Mouse (Mus musculus) forebrain, embryonic 12.5 days (tissue): ENCODE measurements around the gene Asxl1. TPM values are rescaled to one million over a fixed set of nuclear protein-coding genes. Genes with fewer than 3 reads are reported as not detected.

Experiments used
- ATAC-seq: fragments of 200-750 bp; cut with Nextera tagmentation; 2 replicates; pipeline ENCODE4 v1.8.0; 2017; ENCODE audit warnings: moderate TSS enrichment; ENCODE audit not compliant: low FRiP score
- H3K27ac ChIP-seq: fragments of 300-500 bp; sonication (generic); 2 replicates; pipeline ENCODE4 v1.5.1; 2016; ENCODE audit warnings: mild to moderate bottlenecking
- H3K27me3 ChIP-seq: fragments of 300-500 bp; sonication (generic); 2 replicates; pipeline ENCODE4 v1.6.1; 2016; ENCODE audit warnings: mild to moderate bottlenecking
- H3K36me3 ChIP-seq: fragments of 300-500 bp; sonication (generic); replicated peaks from 2 replicates; pipeline ENCODE4 v1.6.1; 2016; ENCODE audit warnings: mild to moderate bottlenecking
- H3K4me1 ChIP-seq: fragments of 300-500 bp; sonication (generic); 2 replicates; pipeline ENCODE4 v1.6.1; 2016
- H3K4me2 ChIP-seq: fragments of 300-500 bp; sonication (generic); 2 replicates; pipeline ENCODE4 v1.6.1; 2016; ENCODE audit warnings: mild to moderate bottlenecking, moderate library complexity
- H3K4me3 ChIP-seq: fragments of 300-500 bp; sonication (generic); replicated peaks from 2 replicates; pipeline ENCODE4 v1.5.1; 2016; ENCODE audit warnings: mild to moderate bottlenecking
- H3K9ac ChIP-seq: fragments of 300-500 bp; sonication (generic); 2 replicates; pipeline ENCODE4 v1.6.1; 2016; ENCODE audit warnings: mild to moderate bottlenecking
- H3K9me3 ChIP-seq: fragments of 300-500 bp; sonication (generic); 2 replicates; pipeline ENCODE4 v1.6.1; 2016
- WGBS: fragments of 180-500 bp; shearing (Covaris S2); methylation state at CpG from one replicate; pipeline ENCODE4 v1.1.7; 2016; 5-methylcytosine and 5-hydroxymethylcytosine counted together
- polyA plus RNA-seq: library from polyadenylated mRNA; unstranded; fragments of >200 nt; fragmentation: Nextera tagmentation; extraction: Ambion mirVana; gene quantifications from 2 replicates; pipeline ENCODE4 v1.2.1, GENCODE M21; 2016

Gene Asxl1
- polyA plus RNA-seq, 1 experiment from 2014 or later = 19.3 TPM

GRCm38 (mm10) chr2:153397790-153398515 lies 52.3 kb downstream of the Asxl1 start:
- Histone ChIP-seq H3K36me3 (peaks cover 97% of the 10 kb centered on the region), H3K9ac (no peak overlapping the region), H3K9me3 (no peaks in the 10 kb centered on the region), H3K27ac (no peak overlapping the region), H3K4me1 (no peaks in the 10 kb centered on the region), H3K27me3 (no peaks in the 10 kb centered on the region), H3K4me2 (no peak overlapping the region), H3K4me3 (no peak overlapping the region)
- no peak for ATAC-seq
- 95% methylated on average over 11 of the region's 11 CpGs for WGBS

- peaks cover 86% of the 10 kb centered on the region for H3K36me3 ChIP-seq
- no peaks in the 10 kb centered on the region for H3K9me3 ChIP-seq
- H3K9ac ChIP-seq = no peak overlapping the region
- no peak overlapping the region for H3K4me2 ChIP-seq
- no peak overlapping the region for H3K4me3 ChIP-seq
- no peak overlapping the region for H3K27ac ChIP-seq
- ATAC-seq = no peak
- no peaks in the 10 kb centered on the region for H3K27me3 ChIP-seq
- 86% methylated on average over 15 of the region's 15 CpGs for WGBS
- no peaks in the 10 kb centered on the region for H3K4me1 ChIP-seq
Observed at GRCm38 (mm10) chr2:153399166-153399565, 53.5 kb downstream of the Asxl1 start.

GRCm38 (mm10) chr2:153404062-153404461 lies 58.4 kb downstream of the Asxl1 start:
- 91% methylated on average over 3 of the region's 3 CpGs for WGBS
- Histone ChIP-seq H3K4me3 (no peak overlapping the region), H3K4me1 (no peaks in the 10 kb centered on the region), H3K9me3 (no peaks in the 10 kb centered on the region), H3K4me2 (no peak overlapping the region), H3K27ac (no peak overlapping the region), H3K27me3 (no peaks in the 10 kb centered on the region), H3K9ac (no peak overlapping the region), H3K36me3 (peaks cover 68% of the 10 kb centered on the region)
- no peak for ATAC-seq

GRCm38 (mm10) chr2:153404882-153405281 lies 59.3 kb downstream of the Asxl1 start:
- H3K9me3 ChIP-seq = no peaks in the 10 kb centered on the region
- WGBS = 91% methylated on average over 3 of the region's 3 CpGs
- H3K4me3 ChIP-seq = no peak overlapping the region
- ATAC-seq = no peak
- H3K27me3 ChIP-seq = no peaks in the 10 kb centered on the region
- H3K27ac ChIP-seq = no peak overlapping the region
- no peaks in the 10 kb centered on the region for H3K4me1 ChIP-seq
- no peak overlapping the region for H3K9ac ChIP-seq
- H3K36me3 ChIP-seq = peaks cover 68% of the 10 kb centered on the region
- no peak overlapping the region for H3K4me2 ChIP-seq

- H3K4me3 ChIP-seq = no peak overlapping the region
- peaks cover 68% of the 10 kb centered on the region for H3K36me3 ChIP-seq
- H3K4me2 ChIP-seq = no peak overlapping the region
- no peaks in the 10 kb centered on the region for H3K4me1 ChIP-seq
- H3K9me3 ChIP-seq = no peaks in the 10 kb centered on the region
- ATAC-seq = no peak
- 82% methylated on average over 6 of the region's 6 CpGs for WGBS
- no peak overlapping the region for H3K9ac ChIP-seq
- no peak overlapping the region; the same call in 1 of the 2 replicates for H3K27ac ChIP-seq
- H3K27me3 ChIP-seq = no peaks in the 10 kb centered on the region
Observed at GRCm38 (mm10) chr2:153406882-153407281, 61.3 kb downstream of the Asxl1 start.

GRCm38 (mm10) chr2:153408971-153409370 lies 63.3 kb downstream of the Asxl1 start:
- no peak for ATAC-seq
- Histone ChIP-seq H3K4me1 (no peaks in the 10 kb centered on the region), H3K27me3 (no peaks in the 10 kb centered on the region), H3K9me3 (no peaks in the 10 kb centered on the region), H3K9ac (no peak overlapping the region), H3K4me3 (no peak overlapping the region), H3K4me2 (no peak overlapping the region), H3K27ac (peak overlapping the region; percentile 20; the same call in 1 of the 2 replicates), H3K36me3 (peaks cover 78% of the 10 kb centered on the region)
- WGBS = 94% methylated on average over 3 of the region's 3 CpGs

- no peak for ATAC-seq
- no peaks in the 10 kb centered on the region for H3K9me3 ChIP-seq
- H3K27ac ChIP-seq = no peak overlapping the region
- H3K4me2 ChIP-seq = no peak overlapping the region
- no peak overlapping the region for H3K4me3 ChIP-seq
- H3K9ac ChIP-seq = no peak overlapping the region
- H3K4me1 ChIP-seq = no peaks in the 10 kb centered on the region
- 83% methylated on average over 9 of the region's 9 CpGs for WGBS
- no peaks in the 10 kb centered on the region for H3K27me3 ChIP-seq
- peaks cover 84% of the 10 kb centered on the region for H3K36me3 ChIP-seq
Observed at GRCm38 (mm10) chr2:153411557-153411956, 65.9 kb downstream of the Asxl1 start.

- no peak overlapping the region for H3K4me3 ChIP-seq
- H3K4me2 ChIP-seq = no peak overlapping the region
- 67% methylated on average over 6 of the region's 6 CpGs for WGBS
- H3K9ac ChIP-seq = no peak overlapping the region
- H3K4me1 ChIP-seq = no peaks in the 10 kb centered on the region
- no peaks in the 10 kb centered on the region for H3K9me3 ChIP-seq
- no peaks in the 10 kb centered on the region for H3K27me3 ChIP-seq
- H3K27ac ChIP-seq = no peak overlapping the region
- no peak for ATAC-seq
- peaks cover 90% of the 10 kb centered on the region for H3K36me3 ChIP-seq
Observed at GRCm38 (mm10) chr2:153412563-153412962, 66.9 kb downstream of the Asxl1 start.

- peaks cover 93% of the 10 kb centered on the region for H3K36me3 ChIP-seq
- no peaks in the 10 kb centered on the region for H3K27me3 ChIP-seq
- no peak for ATAC-seq
- no peaks in the 10 kb centered on the region for H3K4me1 ChIP-seq
- H3K4me3 ChIP-seq = no peak overlapping the region
- H3K9ac ChIP-seq = no peak overlapping the region
- H3K27ac ChIP-seq = 0 out of 2 replicates have a peak overlapping the region, but pooled peaks have one; percentile 11
- WGBS = 37% methylated on average over 2 of the region's 2 CpGs
- H3K9me3 ChIP-seq = no peaks in the 10 kb centered on the region
- H3K4me2 ChIP-seq = no peak overlapping the region
Observed at GRCm38 (mm10) chr2:153414607-153415006, 69.0 kb downstream of the Asxl1 start.

- Histone ChIP-seq H3K4me3 (no peak overlapping the region), H3K9me3 (no peaks in the 10 kb centered on the region), H3K9ac (no peak overlapping the region), H3K27me3 (no peaks in the 10 kb centered on the region), H3K27ac (no peak overlapping the region), H3K4me1 (peaks cover 16% of the 10 kb centered on the region), H3K36me3 (peaks cover 73% of the 10 kb centered on the region), H3K4me2 (no peak overlapping the region)
- WGBS = 96% methylated on average over 12 of the region's 12 CpGs
- ATAC-seq = no peak
Observed at GRCm38 (mm10) chr2:153417841-153418240, 72.2 kb downstream of the Asxl1 start.

- Histone ChIP-seq H3K36me3 (peaks cover 72% of the 10 kb centered on the region), H3K27me3 (no peaks in the 10 kb centered on the region)
- no peak for ATAC-seq
Observed at GRCm38 (mm10) chr2:153418381-153418780, 72.8 kb downstream of the Asxl1 start.

GRCm38 (mm10) chr2:153421233-153421632 lies 75.6 kb downstream of the Asxl1 start:
- peaks cover 66% of the 10 kb centered on the region for H3K36me3 ChIP-seq

More at GRCm38 (mm10) chr2:153418381-153418780, 72.8 kb downstream of the Asxl1 start:
- Histone ChIP-seq H3K4me3 (no peak overlapping the region), H3K9ac (no peak overlapping the region), H3K4me2 (no peak overlapping the region), H3K9me3 (no peaks in the 10 kb centered on the region), H3K27ac (no peak overlapping the region), H3K4me1 (peaks cover 21% of the 10 kb centered on the region)
- WGBS = 90% methylated on average over 1 of the region's 1 CpGs

GRCm38 (mm10) chr2:153422051-153422450 lies 76.4 kb downstream of the Asxl1 start:
- WGBS = 3% methylated on average over 5 of the region's 5 CpGs
- H3K9me3 ChIP-seq = no peaks in the 10 kb centered on the region
- H3K4me3 ChIP-seq = no peak overlapping the region
- H3K9ac ChIP-seq = no peak overlapping the region
- H3K27me3 ChIP-seq = no peaks in the 10 kb centered on the region
- peak overlapping the region; percentile 25; the same call in 1 of the 2 replicates for H3K27ac ChIP-seq
- ATAC-seq = peak; percentile 85
- H3K4me1 ChIP-seq = peaks cover 55% of the 10 kb centered on the region
- no peak overlapping the region for H3K4me2 ChIP-seq
- peaks cover 58% of the 10 kb centered on the region for H3K36me3 ChIP-seq

More at GRCm38 (mm10) chr2:153421233-153421632, 75.6 kb downstream of the Asxl1 start:
- Histone ChIP-seq H3K4me3 (no peak overlapping the region), H3K4me2 (no peak overlapping the region), H3K9ac (no peak overlapping the region), H3K27me3 (no peaks in the 10 kb centered on the region), H3K9me3 (no peaks in the 10 kb centered on the region), H3K4me1 (peaks cover 47% of the 10 kb centered on the region), H3K27ac (no peak overlapping the region)
- no peak for ATAC-seq
